Mouse (Mus musculus) stomach, embryonic 16.5 days (tissue): ENCODE data around the gene Gm21970. TPM values are rescaled to one million over a fixed set of nuclear protein-coding genes. Genes with fewer than 3 reads are reported as not detected.

ENCODE experiments used
- ATAC-seq: fragments of 200-750 bp; cut with Nextera tagmentation; 2 replicates; pipeline ENCODE4 v1.8.0; 2017; ENCODE audit warnings: moderate number of reproducible peaks, moderate TSS enrichment; ENCODE audit not compliant: insufficient read depth, low FRiP score
- H3K27ac ChIP-seq: fragments of 300-500 bp; sonication (generic); 2 replicates; pipeline ENCODE4 v1.5.1; 2014; ENCODE audit warnings: low read length
- H3K27me3 ChIP-seq: fragments of 300-500 bp; sonication (generic); 2 replicates; pipeline ENCODE4 v1.6.1; 2014; ENCODE audit warnings: low read length, control low read depth, mixed read lengths; ENCODE audit not compliant: control insufficient read depth, insufficient read depth
- H3K36me3 ChIP-seq: fragments of 300-500 bp; sonication (generic); 2 replicates; pipeline ENCODE4 v1.6.1; 2014; ENCODE audit warnings: low read length; ENCODE audit not compliant: control insufficient read depth, insufficient read depth
- H3K4me1 ChIP-seq: fragments of 300-500 bp; sonication (generic); 2 replicates; pipeline ENCODE4 v1.6.1; 2014; ENCODE audit warnings: low read length, control low read depth, mixed read lengths; ENCODE audit not compliant: control insufficient read depth, insufficient read depth
- H3K4me2 ChIP-seq: fragments of 300-500 bp; sonication (generic); 2 replicates; pipeline ENCODE4 v1.6.1; 2014; ENCODE audit warnings: low read depth, low read length, mixed read lengths
- H3K4me3 ChIP-seq: fragments of 300-500 bp; sonication (generic); replicated peaks from 2 replicates; pipeline ENCODE4 v1.5.1; 2014; ENCODE audit warnings: mild to moderate bottlenecking, low read length
- H3K9ac ChIP-seq: fragments of 300-500 bp; sonication (generic); 2 replicates; pipeline ENCODE4 v1.6.1; 2014; ENCODE audit warnings: low read length
- H3K9me3 ChIP-seq: fragments of 300-500 bp; sonication (generic); replicated peaks from 2 replicates; pipeline ENCODE4 v1.6.1; 2016; ENCODE audit warnings: low read length, control low read depth; ENCODE audit not compliant: control insufficient read depth
- WGBS: fragments of 180-500 bp; shearing (Covaris S2); extraction: QIAGEN DNeasy Blood & Tissue Kit; methylation state at CpG from one replicate; pipeline ENCODE4 v1.1.7; 2014; 5-methylcytosine and 5-hydroxymethylcytosine counted together
- polyA plus RNA-seq: library from polyadenylated mRNA; unstranded; fragments of >200 nt; fragmentation: Nextera tagmentation; extraction: Ambion mirVana; gene quantifications from 2 replicates; pipeline ENCODE4 v1.2.1, GENCODE M21; 2015

Gene Gm21970
- polyA plus RNA-seq, 1 experiment from 2014 or later, result not detected

DNA sequence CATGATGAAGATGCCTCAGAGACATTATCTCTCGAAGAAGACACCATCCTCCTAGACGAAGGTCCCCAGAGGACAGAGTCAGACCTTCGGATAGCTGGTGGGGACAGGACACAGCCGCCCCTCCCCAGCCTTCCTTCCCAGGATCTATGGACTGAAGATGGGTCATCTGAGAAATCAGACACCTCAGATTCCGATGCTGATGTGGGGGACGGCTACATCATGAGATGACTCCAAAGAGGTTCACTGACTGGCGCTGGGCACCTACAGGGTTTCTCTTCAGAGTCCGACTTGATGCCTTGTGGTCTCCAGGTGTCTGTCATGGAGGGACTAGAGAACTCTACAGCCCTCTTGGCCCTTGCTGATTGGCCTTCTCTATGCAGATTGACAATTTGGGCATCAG is 12.7 kb downstream of the Gm21970 start:
- no peak overlapping the region for H3K4me2 ChIP-seq
- WGBS, result 92% methylated on average over 8 of the region's 8 CpGs
- H3K27ac ChIP-seq, result no peak overlapping the region
- H3K4me3 ChIP-seq, result no peak overlapping the region
- H3K9me3 ChIP-seq, result no peaks in the 10 kb centered on the region
- peaks cover 10% of the 10 kb centered on the region for H3K4me1 ChIP-seq
- no peaks in the 10 kb centered on the region for H3K27me3 ChIP-seq
- ATAC-seq, result no peak
- H3K36me3 ChIP-seq, result no peaks in the 10 kb centered on the region
- H3K9ac ChIP-seq, result no peak overlapping the region

- H3K4me3 ChIP-seq, result no peak overlapping the region
- H3K27me3 ChIP-seq, result no peaks in the 10 kb centered on the region
- peaks cover 10% of the 10 kb centered on the region for H3K4me1 ChIP-seq
- peak overlapping the region; percentile 83 for H3K27ac ChIP-seq
- no peaks in the 10 kb centered on the region for H3K36me3 ChIP-seq
- no peak overlapping the region; the same call in 1 of the 2 replicates for H3K9ac ChIP-seq
- H3K9me3 ChIP-seq, result no peaks in the 10 kb centered on the region
- WGBS, result 75% methylated on average over 10 of the region's 10 CpGs
- peak overlapping the region; percentile 77 for H3K4me2 ChIP-seq
- ATAC-seq, result no peak
Measured at GRCm38 (mm10) chr16:91404828-91405577, 13.5 kb downstream of the Gm21970 start.

GRCm38 (mm10) chr16:91405640-91406584 is 14.4 kb downstream of the Gm21970 start, which contains the start of gene Il10rb:
Il10rb (plus strand) TSS chr16:91406164.
- Histone ChIP-seq H3K9ac (peak within 1 kb of the TSS; percentile 93), H3K4me3 (peak within 1 kb of the TSS; percentile 75), H3K4me1 (peaks cover 15% of the 10 kb centered on the region), H3K36me3 (no peaks in the 10 kb centered on the region), H3K27me3 (no peaks in the 10 kb centered on the region), H3K9me3 (no peaks in the 10 kb centered on the region), H3K4me2 (peak within 1 kb of the TSS; percentile 77), H3K27ac (peak within 1 kb of the TSS; percentile 83)
- peak; percentile 88 for ATAC-seq
- 4% methylated on average over 49 of the region's 51 CpGs for whole genome bisulfite sequencing

GRCm38 (mm10) chr16:91406585-91407220 is 15.2 kb downstream of the Gm21970 start:
- Histone ChIP-seq H3K27ac (peak overlapping the region; percentile 83), H3K4me3 (peak overlapping the region; percentile 75), H3K4me1 (peaks cover 15% of the 10 kb centered on the region), H3K4me2 (peak overlapping the region; percentile 77), H3K9ac (peak overlapping the region; percentile 93), H3K9me3 (no peaks in the 10 kb centered on the region), H3K27me3 (no peaks in the 10 kb centered on the region), H3K36me3 (no peaks in the 10 kb centered on the region)
- under 1% methylated on average over 13 of the region's 13 CpGs for WGBS
- ATAC-seq, result 0 out of 2 replicates have a peak, but pooled peaks have one; percentile 3

- Histone ChIP-seq H3K9me3 (no peaks in the 10 kb centered on the region), H3K9ac (no peak overlapping the region), H3K4me1 (peaks cover 9% of the 10 kb centered on the region; the same call in 1 of the 2 replicates), H3K36me3 (peaks cover 15% of the 10 kb centered on the region; the same call in 1 of the 2 replicates), H3K4me3 (no peak overlapping the region), H3K27ac (no peak overlapping the region), H3K27me3 (no peaks in the 10 kb centered on the region), H3K4me2 (no peak overlapping the region)
- 48% methylated on average over 12 of the region's 12 CpGs for WGBS
- no peak; the same call in 1 of the 2 replicates for ATAC-seq
Measured at GRCm38 (mm10) chr16:91413102-91413844, 21.8 kb downstream of the Gm21970 start.

DNA sequence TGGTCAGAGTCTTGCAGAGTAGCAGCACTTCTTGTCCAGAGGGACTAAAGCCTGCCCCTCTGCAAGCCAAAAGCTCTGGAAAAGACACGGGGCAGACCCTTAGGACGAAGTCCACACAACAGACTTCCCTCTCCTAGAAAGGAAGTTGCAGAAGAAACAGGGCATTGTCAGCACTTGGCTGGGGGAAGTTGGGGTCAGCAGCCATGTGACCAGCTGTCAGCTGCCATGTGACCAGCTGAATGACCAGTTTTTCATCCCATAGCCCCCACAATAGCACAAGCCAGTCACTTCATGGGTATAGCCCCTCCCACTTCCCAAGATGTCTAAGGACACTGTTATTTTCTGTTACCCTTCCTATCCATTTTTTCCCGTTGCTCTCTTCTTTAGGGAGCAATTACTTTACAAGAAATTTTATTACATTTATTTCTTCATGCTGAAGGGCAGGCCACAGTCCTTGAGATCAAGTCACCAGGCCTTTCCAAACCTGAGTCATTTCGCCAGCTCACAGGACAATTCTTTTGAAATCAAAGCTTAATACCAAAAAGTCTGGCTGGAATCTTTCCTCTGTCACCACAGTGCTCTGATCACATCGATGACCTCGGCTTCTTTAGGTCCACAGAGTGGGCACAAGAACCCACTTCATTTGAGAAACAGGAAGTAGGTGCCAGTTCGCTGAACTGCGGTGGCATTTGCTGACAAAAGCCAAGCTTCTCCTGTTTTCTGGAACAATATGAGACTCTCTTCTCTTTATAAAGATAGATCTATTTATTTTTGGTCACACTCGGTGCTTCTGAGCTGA is 24.1 kb downstream of the Gm21970 start:
- Histone ChIP-seq H3K27ac (no peak overlapping the region), H3K9ac (no peak overlapping the region), H3K36me3 (peaks cover 26% of the 10 kb centered on the region; the same call in 1 of the 2 replicates), H3K4me3 (no peak overlapping the region), H3K27me3 (no peaks in the 10 kb centered on the region), H3K4me2 (no peak overlapping the region), H3K4me1 (peaks cover 2% of the 10 kb centered on the region; the same call in 1 of the 2 replicates), H3K9me3 (no peaks in the 10 kb centered on the region)
- 82% methylated on average over 9 of the region's 9 CpGs for WGBS
- ATAC-seq, result no peak

- Histone ChIP-seq H3K4me1 (no peaks in the 10 kb centered on the region), H3K27me3 (no peaks in the 10 kb centered on the region), H3K4me3 (no peak overlapping the region), H3K27ac (no peak overlapping the region), H3K9ac (no peak overlapping the region), H3K4me2 (no peak overlapping the region), H3K9me3 (no peaks in the 10 kb centered on the region), H3K36me3 (peaks cover 28% of the 10 kb centered on the region; the same call in 1 of the 2 replicates)
- WGBS, result 93% methylated on average over 6 of the region's 6 CpGs
- no peak for ATAC-seq
Measured at GRCm38 (mm10) chr16:91416357-91416756, 24.8 kb downstream of the Gm21970 start.

GRCm38 (mm10) chr16:91416938-91417337 is 25.4 kb downstream of the Gm21970 start:
- no peak for ATAC-seq
- WGBS, result 62% methylated on average over 7 of the region's 7 CpGs
- Histone ChIP-seq H3K27me3 (no peaks in the 10 kb centered on the region), H3K9me3 (no peaks in the 10 kb centered on the region), H3K4me2 (no peak overlapping the region), H3K9ac (no peak overlapping the region), H3K4me3 (no peak overlapping the region), H3K4me1 (no peaks in the 10 kb centered on the region), H3K36me3 (peaks cover 28% of the 10 kb centered on the region; the same call in 1 of the 2 replicates), H3K27ac (no peak overlapping the region)
